Mouse (Mus musculus): Measurements from ENCODE around the gene Trmt44. TPM values are rescaled to one million over a fixed set of nuclear protein-coding genes. Genes with fewer than 3 reads are reported as not detected.

The Trmt44 gene
- total and polyA plus RNA-seq, 3 experiments = 6.5 to 7.9 (median 7.5) TPM

GRCm38 (mm10) chr5:35546127-35546526 lies 28.7 kb downstream of the Trmt44 start:
- dilution Hi-C loops (cut with MboI; ENCODE audit: extremely low pct_ligation_motif_present, extremely low pct_unique_long_range_greater_than_20kb, low sequenced_read_pairs) (no loop called here), in situ Hi-C loops (cut with MboI; ENCODE audit: low pct_ligation_motif_present, low pct_unique_long_range_greater_than_20kb, low sequenced_read_pairs) (no loop called here)
- H3K27me3 ChIP-seq (replicated peaks) = peaks cover 58% of the 10 kb centered on the region
- no peaks in the 10 kb centered on the region for H3K9me3 ChIP-seq (replicated peaks; ENCODE audit: low read length)
- no peak for DNase-seq (ENCODE audit: extremely low read depth)
- no peak overlapping the region for H3K9ac ChIP-seq (ENCODE audit: insufficient read depth, low read depth)
- H3K4me1 ChIP-seq (ENCODE audit: control insufficient read depth in 1 of 2, insufficient read depth in 2 of 2) = no peaks in the 10 kb centered on the region
- no peaks in the 10 kb centered on the region for H3K36me3 ChIP-seq (replicated peaks in 1 of 2; ENCODE audit: control insufficient read depth in 1 of 2, insufficient read depth in 1 of 2, low read length in 1 of 2)
- H3K79me2 ChIP-seq (replicated peaks; ENCODE audit: control insufficient read depth, extremely low read depth, insufficient read depth, poor library complexity, severe bottlenecking) = no peaks in the 10 kb centered on the region
- no peak overlapping the region for H3K4me2 ChIP-seq (ENCODE audit: insufficient read depth, low read depth, poor library complexity, severe bottlenecking)
- H3K27ac ChIP-seq (ENCODE audit: insufficient read depth, low read depth) = no peak overlapping the region
- TF ChIP-seq MEF2A (IDR thresholded peaks at IDR 0.05; ENCODE audit: borderline replicate concordance, low read depth, low read length) (no peak), TBP (conservative IDR thresholded peaks at IDR 0.05; ENCODE audit: low read depth, low read length) (no peak), SMC3 (IDR thresholded peaks at IDR 0.05; ENCODE audit: low read depth, low read length) (no peak), BHLHE40 (IDR thresholded peaks at IDR 0.05; ENCODE audit: low read depth, low read length) (no peak), USF2 (conservative IDR thresholded peaks at IDR 0.05; ENCODE audit: low read depth, low read length) (no peak), IRF4 (IDR thresholded peaks at IDR 0.05; ENCODE audit: low read depth, low read length) (no peak), KAT2A (IDR thresholded peaks at IDR 0.05; ENCODE audit: insufficient replicate concordance, low read length) (no peak), ETS1 (conservative IDR thresholded peaks at IDR 0.05; ENCODE audit: low read depth, low read length) (no peak), PAX5 (IDR thresholded peaks at IDR 0.05; ENCODE audit: low read length) (no peak), NELFE (IDR thresholded peaks at IDR 0.05; ENCODE audit: low read depth, low read length) (no peak)
- no peak overlapping the region for H3K4me3 ChIP-seq (replicated peaks in 1 of 3; ENCODE audit: low read depth in 2 of 3, low read length in 2 of 3, poor library complexity in 1 of 3)

- H3K4me1 ChIP-seq (ENCODE audit: control insufficient read depth in 1 of 2, insufficient read depth in 2 of 2) = no peaks in the 10 kb centered on the region
- H3K27me3 ChIP-seq (replicated peaks) = peaks cover 85% of the 10 kb centered on the region
- no peak overlapping the region for H3K4me2 ChIP-seq (ENCODE audit: insufficient read depth, low read depth, poor library complexity, severe bottlenecking)
- no peaks in the 10 kb centered on the region for H3K79me2 ChIP-seq (replicated peaks; ENCODE audit: control insufficient read depth, extremely low read depth, insufficient read depth, poor library complexity, severe bottlenecking)
- no peak for DNase-seq (ENCODE audit: extremely low read depth)
- dilution Hi-C loops (cut with MboI; ENCODE audit: extremely low pct_ligation_motif_present, extremely low pct_unique_long_range_greater_than_20kb, low sequenced_read_pairs) (no loop called here), in situ Hi-C loops (cut with MboI; ENCODE audit: low pct_ligation_motif_present, low pct_unique_long_range_greater_than_20kb, low sequenced_read_pairs) (no loop called here)
- H3K36me3 ChIP-seq (replicated peaks in 1 of 2; ENCODE audit: control insufficient read depth in 1 of 2, insufficient read depth in 1 of 2, low read length in 1 of 2) = no peaks in the 10 kb centered on the region
- no peak overlapping the region for H3K4me3 ChIP-seq (replicated peaks in 1 of 3; ENCODE audit: low read depth in 2 of 3, low read length in 2 of 3, poor library complexity in 1 of 3)
- no peak overlapping the region for H3K9ac ChIP-seq (ENCODE audit: insufficient read depth, low read depth)
- TF ChIP-seq NELFE (IDR thresholded peaks at IDR 0.05; ENCODE audit: low read depth, low read length) = no peak
- no peak for TF ChIP-seq UBTF (IDR thresholded peaks at IDR 0.05; ENCODE audit: low read depth, low read length)
- TF ChIP-seq ZNF384 (IDR thresholded peaks at IDR 0.05; ENCODE audit: low read depth, low read length) = no peak
- no peak for TF ChIP-seq ZMIZ1 (IDR thresholded peaks at IDR 0.05; ENCODE audit: low read depth, low read length)
- no peak for TF ChIP-seq POLR2AphosphoS2 (IDR thresholded peaks at IDR 0.05; ENCODE audit: low read depth, low read length)
- TF ChIP-seq ZC3H11A (IDR thresholded peaks at IDR 0.05; ENCODE audit: low read depth, low read length) = no peak
- TF ChIP-seq RAD21 (IDR thresholded peaks at IDR 0.05; ENCODE audit: low read depth, low read length) = no peak
- TF ChIP-seq IRF4 (IDR thresholded peaks at IDR 0.05; ENCODE audit: low read depth, low read length) = no peak
- no peak for TF ChIP-seq USF2 (conservative IDR thresholded peaks at IDR 0.05; ENCODE audit: low read depth, low read length)
- no peak for TF ChIP-seq MAX (IDR thresholded peaks at IDR 0.05; ENCODE audit: low read length)
- TF ChIP-seq CHD1 (IDR thresholded peaks at IDR 0.05; ENCODE audit: low read depth, low read length) = no peak
- H3K9me3 ChIP-seq (replicated peaks; ENCODE audit: low read length) = peaks cover 4% of the 10 kb centered on the region
- no peak overlapping the region for H3K27ac ChIP-seq (ENCODE audit: insufficient read depth, low read depth)
These were observed 33.6 kb downstream of the Trmt44 start for GRCm38 (mm10) chr5:35541059-35541790.
